Comparison of ENCODE assay signal across 10 mouse cellular contexts in genomic region chr17:73962628-73963043, GRCm38 (mm10). TPM values are rescaled to one million over a fixed set of nuclear protein-coding genes. Genes with fewer than 3 reads are reported as not detected.
DNase-seq lines count a peak whose midpoint lies in the region; ATAC-seq and TF ChIP-seq lines count a peak whose summit lies in the region.
"Had no signal": no experiment of that assay in that cellular context is flagged by ENCODE, and none has a peak within 500 bp of the region (broad histone marks: within the 10 kb centered on the region; RNA-seq: fewer than 3 reads in every experiment).

No protein-coding gene starts in this region.

- no peak overlapping the region for H3K9ac ChIP-seq in limb, embryonic 15.5 days
- H3K9ac ChIP-seq: hindbrain, embryonic 14.5 days; neural tube, embryonic 13.5 days had no signal

- DNase-seq in adrenal gland, postnatal 14 days: peak; percentile 11
- no peak for DNase-seq in adrenal gland, adult 8-10 months
- DNase-seq in limb, embryonic 10.5 days (ENCODE audit: low spot score): no peak
- DNase-seq in kidney, postnatal 10 days: peak; percentile 16
- no peak for DNase-seq in ovary, postnatal 36 days (ENCODE audit: low spot score)
- DNase-seq in thymus, postnatal 0 days (ENCODE audit: low spot score): no peak

- no peak overlapping the region for H3K4me2 ChIP-seq in limb, embryonic 15.5 days
- H3K4me2 ChIP-seq: hindbrain, embryonic 14.5 days; neural tube, embryonic 13.5 days had no signal

- H3K27ac ChIP-seq in limb, embryonic 15.5 days: peak overlapping the region; percentile 40; the same call in 1 of the 2 replicates
- no peak overlapping the region for H3K27ac ChIP-seq in limb, embryonic 10.5 days
- peak overlapping the region; percentile 80 for H3K27ac ChIP-seq in small intestine, adult 2 months (ENCODE audit: insufficient read depth, low read depth, low read length)
- H3K27ac ChIP-seq: hindbrain, embryonic 14.5 days; neural tube, embryonic 13.5 days had no signal

- WGBS in limb, embryonic 15.5 days: 12% methylated on average over 2 of the region's 2 CpGs
- 67% methylated on average over 2 of the region's 2 CpGs for WGBS in limb, embryonic 10.5 days
- 12% methylated on average over 2 of the region's 2 CpGs for WGBS in small intestine, adult 2 months

- no peak for TF ChIP-seq CTCF in small intestine, adult 2 months (IDR thresholded peaks at IDR 0.05; ENCODE audit: extremely low read depth, insufficient read length, insufficient replicate concordance, low read depth, low read length)

- no peaks in the 10 kb centered on the region for H3K9me3 ChIP-seq in limb, embryonic 15.5 days
- no peaks in the 10 kb centered on the region for H3K9me3 ChIP-seq in limb, embryonic 10.5 days (replicated peaks)
- H3K9me3 ChIP-seq: neural tube, embryonic 13.5 days had no signal

- H3K36me3 ChIP-seq in limb, embryonic 15.5 days: no peaks in the 10 kb centered on the region
- H3K36me3 ChIP-seq in limb, embryonic 10.5 days: no peaks in the 10 kb centered on the region
- no peaks in the 10 kb centered on the region for H3K36me3 ChIP-seq in small intestine, adult 2 months (ENCODE audit: control insufficient read depth, insufficient read depth, low read length)
- H3K36me3 ChIP-seq: neural tube, embryonic 13.5 days had no signal

- no peak overlapping the region for H3K4me3 ChIP-seq in limb, embryonic 15.5 days
- H3K4me3 ChIP-seq in limb, embryonic 10.5 days: no peak overlapping the region
- H3K4me3 ChIP-seq in small intestine, adult 2 months (ENCODE audit: low read depth, low read length): no peak overlapping the region
- H3K4me3 ChIP-seq: neural tube, embryonic 13.5 days had no signal

- ATAC-seq in limb, embryonic 15.5 days (ENCODE audit: insufficient number of reproducible peaks, low FRiP score, low TSS enrichment, low read depth): no peak

- TF ChIP-seq POLR2A in small intestine, adult 2 months (IDR thresholded peaks at IDR 0.05; ENCODE audit: low read depth, low read length): no peak

- H3K27me3 ChIP-seq in limb, embryonic 15.5 days: no peaks in the 10 kb centered on the region
- no peaks in the 10 kb centered on the region for H3K27me3 ChIP-seq in limb, embryonic 10.5 days (ENCODE audit: low read depth, poor library complexity, severe bottlenecking)
- no peaks in the 10 kb centered on the region for H3K27me3 ChIP-seq in small intestine, adult 2 months (ENCODE audit: control insufficient read depth, insufficient read depth, low read length)
- H3K27me3 ChIP-seq: neural tube, embryonic 13.5 days had no signal

- H3K4me1 ChIP-seq in limb, embryonic 15.5 days: peaks cover 13% of the 10 kb centered on the region
- H3K4me1 ChIP-seq in limb, embryonic 10.5 days: peaks cover 7% of the 10 kb centered on the region; the same call in 1 of the 2 replicates
- peaks cover 10% of the 10 kb centered on the region; the same call in 1 of the 2 replicates for H3K4me1 ChIP-seq in small intestine, adult 2 months (ENCODE audit: control insufficient read depth, insufficient read depth, insufficient read length, low read length)
- H3K4me1 ChIP-seq: neural tube, embryonic 13.5 days had no signal

RNA-seq across cellular contexts. Expression of gene Xdh, which starts 12.6 kb away (rescaled TPM):
- 210 and 252 TPM in 2 replicates for total RNA-seq in adrenal gland, postnatal 14 days (2021)
- 100 to 1,000 TPM; 136 to 432 (median 285) TPM for total RNA-seq in adrenal gland, adult 8-10 months (2022)
- polyA plus RNA-seq in limb, embryonic 15.5 days (2015; fragmentation: Nextera tagmentation; extraction: Ambion mirVana): 1.2 and 1.5 TPM in 2 replicates
- polyA plus RNA-seq in limb, embryonic 10.5 days (2016; fragmentation: Nextera tagmentation; extraction: Ambion mirVana): 0.21 and 0.36 TPM in 2 replicates
- 185 and 248 TPM in 2 replicates for polyA plus RNA-seq in small intestine, adult 2 months (2012; rRNA removed)
- 7.1 and 8.5 TPM in 2 replicates for polyA plus RNA-seq in thymus, postnatal 0 days (2015; fragmentation: Nextera tagmentation; extraction: Ambion mirVana)

Comparison
In these comparisons a context has a peak if more than half of its experiments do, and no peak if none do; other contexts are left out.
1. DNase-seq: peak in adrenal gland, postnatal 14 days (single experiment) and kidney, postnatal 10 days (single experiment); none in adrenal gland, adult 8-10 months (single experiment), limb, embryonic 10.5 days (single experiment), ovary, postnatal 36 days (single experiment) and thymus, postnatal 0 days (single experiment).
2. RNA of gene Xdh, which starts 12.6 kb away (polyA plus RNA-seq): 185 to 248 TPM in small intestine, adult 2 months; 7.1 to 8.5 TPM in thymus, postnatal 0 days, 1.2 to 1.5 TPM in limb, embryonic 15.5 days and 0.21 to 0.36 TPM in limb, embryonic 10.5 days; every median in the first group is over 10 times any median in the second.